Mouse (Mus musculus) forebrain, embryonic 12.5 days (tissue): ENCODE measurements around the gene Plpp3. TPM values are rescaled to one million over a fixed set of nuclear protein-coding genes. Genes with fewer than 3 reads are reported as not detected.

ENCODE experiments used
- ATAC-seq: fragments of 200-750 bp; cut with Nextera tagmentation; 2 replicates; pipeline ENCODE4 v1.8.0; 2017; ENCODE audit warnings: moderate TSS enrichment; ENCODE audit not compliant: low FRiP score
- H3K27ac ChIP-seq: fragments of 300-500 bp; sonication (generic); 2 replicates; pipeline ENCODE4 v1.5.1; 2016; ENCODE audit warnings: mild to moderate bottlenecking
- H3K27me3 ChIP-seq: fragments of 300-500 bp; sonication (generic); 2 replicates; pipeline ENCODE4 v1.6.1; 2016; ENCODE audit warnings: mild to moderate bottlenecking
- H3K36me3 ChIP-seq: fragments of 300-500 bp; sonication (generic); replicated peaks from 2 replicates; pipeline ENCODE4 v1.6.1; 2016; ENCODE audit warnings: mild to moderate bottlenecking
- H3K4me1 ChIP-seq: fragments of 300-500 bp; sonication (generic); 2 replicates; pipeline ENCODE4 v1.6.1; 2016
- H3K4me2 ChIP-seq: fragments of 300-500 bp; sonication (generic); 2 replicates; pipeline ENCODE4 v1.6.1; 2016; ENCODE audit warnings: mild to moderate bottlenecking, moderate library complexity
- H3K4me3 ChIP-seq: fragments of 300-500 bp; sonication (generic); replicated peaks from 2 replicates; pipeline ENCODE4 v1.5.1; 2016; ENCODE audit warnings: mild to moderate bottlenecking
- H3K9ac ChIP-seq: fragments of 300-500 bp; sonication (generic); 2 replicates; pipeline ENCODE4 v1.6.1; 2016; ENCODE audit warnings: mild to moderate bottlenecking
- H3K9me3 ChIP-seq: fragments of 300-500 bp; sonication (generic); 2 replicates; pipeline ENCODE4 v1.6.1; 2016
- WGBS: fragments of 180-500 bp; shearing (Covaris S2); methylation state at CpG from one replicate; pipeline ENCODE4 v1.1.7; 2016; 5-methylcytosine and 5-hydroxymethylcytosine counted together
- polyA plus RNA-seq: library from polyadenylated mRNA; unstranded; fragments of >200 nt; fragmentation: Nextera tagmentation; extraction: Ambion mirVana; gene quantifications from 2 replicates; pipeline ENCODE4 v1.2.1, GENCODE M21; 2016

The Plpp3 gene
- polyA plus RNA-seq, 1 experiment from 2014 or later, result 84.9 TPM

DNA sequence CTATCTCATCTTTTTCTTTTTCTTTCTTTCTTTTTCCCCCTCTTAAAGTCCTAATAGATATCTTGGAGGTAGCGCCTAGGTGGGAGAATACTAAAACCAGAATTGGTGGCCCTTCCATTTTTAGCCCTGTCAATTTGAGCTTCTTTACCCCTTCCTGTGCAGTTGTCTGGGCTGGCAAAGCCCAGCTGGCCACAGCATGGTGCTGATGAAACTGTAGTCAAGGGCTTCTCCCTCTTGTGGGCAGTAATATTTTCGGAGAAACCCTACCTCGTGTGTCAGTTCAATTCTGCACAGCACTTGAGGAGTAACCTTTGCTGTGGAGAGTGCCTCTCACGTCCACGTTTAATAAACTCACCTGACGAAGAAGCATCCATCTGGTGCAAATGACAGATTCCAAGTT, 4.9 kb downstream of the Plpp3 start:
- H3K27me3 ChIP-seq, result no peaks in the 10 kb centered on the region
- ATAC-seq, result no peak
- 67% methylated on average over 6 of the region's 6 CpGs for WGBS
- peak overlapping the region; percentile 46; the same call in 1 of the 2 replicates for H3K27ac ChIP-seq
- no peaks in the 10 kb centered on the region for H3K9me3 ChIP-seq
- H3K9ac ChIP-seq, result no peak overlapping the region
- peaks cover 19% of the 10 kb centered on the region for H3K36me3 ChIP-seq
- H3K4me3 ChIP-seq, result no peak overlapping the region; the same call in 1 of the 2 replicates
- peak overlapping the region; percentile 66 for H3K4me2 ChIP-seq
- peaks cover 59% of the 10 kb centered on the region for H3K4me1 ChIP-seq

DNA sequence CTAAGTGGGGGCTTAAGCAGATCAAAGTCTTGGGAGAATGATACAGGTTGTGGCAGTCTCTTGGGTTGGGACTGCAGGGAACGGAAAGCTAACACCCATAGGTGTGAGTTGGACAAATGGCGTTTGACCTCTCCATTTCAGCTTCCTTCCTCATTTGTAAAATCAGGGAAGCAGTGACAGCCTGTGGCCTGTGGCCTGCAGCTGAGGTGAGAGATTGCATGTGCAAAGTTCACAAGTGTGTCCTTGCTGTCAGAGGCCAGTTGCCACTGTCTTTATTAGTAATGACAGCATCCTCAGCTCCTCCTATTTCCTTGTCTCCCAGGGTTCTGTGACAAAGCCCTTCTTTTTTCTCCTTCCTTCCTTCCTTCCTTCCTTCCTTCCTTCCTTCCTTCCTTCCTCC, 5.5 kb downstream of the Plpp3 start:
- 77% methylated on average over 2 of the region's 2 CpGs for WGBS
- no peaks in the 10 kb centered on the region for H3K27me3 ChIP-seq
- H3K36me3 ChIP-seq, result peaks cover 19% of the 10 kb centered on the region
- no peak overlapping the region for H3K4me2 ChIP-seq
- ATAC-seq, result no peak
- peaks cover 62% of the 10 kb centered on the region for H3K4me1 ChIP-seq
- H3K27ac ChIP-seq, result no peak overlapping the region
- H3K4me3 ChIP-seq, result no peak overlapping the region
- no peaks in the 10 kb centered on the region for H3K9me3 ChIP-seq
- H3K9ac ChIP-seq, result no peak overlapping the region

DNA sequence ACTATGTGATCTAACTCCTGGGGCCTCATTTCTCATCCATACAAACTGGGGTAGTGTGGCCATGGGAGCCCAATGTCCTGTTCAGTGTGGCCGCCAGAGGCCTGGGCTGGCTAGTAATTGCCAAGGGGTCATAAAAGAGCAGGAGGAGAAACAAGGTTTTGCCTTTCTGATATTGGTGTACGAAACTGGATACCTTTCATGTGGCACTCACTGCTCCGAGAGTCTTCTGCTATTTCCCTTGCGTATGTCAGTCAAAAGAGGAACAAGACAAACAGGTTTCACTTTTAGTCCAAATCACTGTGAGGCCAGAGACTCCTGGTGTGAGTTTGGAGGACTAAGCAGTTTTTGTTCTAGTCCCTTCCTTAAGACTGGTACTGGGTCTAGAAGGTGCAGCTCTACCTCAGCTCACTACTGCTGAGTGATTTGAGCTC, 6.8 kb downstream of the Plpp3 start:
- Histone ChIP-seq H3K9me3 (no peaks in the 10 kb centered on the region), H3K4me3 (no peak overlapping the region), H3K9ac (no peak overlapping the region), H3K4me1 (peaks cover 72% of the 10 kb centered on the region), H3K36me3 (peaks cover 19% of the 10 kb centered on the region), H3K4me2 (no peak overlapping the region), H3K27me3 (no peaks in the 10 kb centered on the region), H3K27ac (0 out of 2 replicates have a peak overlapping the region, but pooled peaks have one; percentile 10)
- ATAC-seq, result no peak
- 85% methylated on average over 4 of the region's 4 CpGs for WGBS

DNA sequence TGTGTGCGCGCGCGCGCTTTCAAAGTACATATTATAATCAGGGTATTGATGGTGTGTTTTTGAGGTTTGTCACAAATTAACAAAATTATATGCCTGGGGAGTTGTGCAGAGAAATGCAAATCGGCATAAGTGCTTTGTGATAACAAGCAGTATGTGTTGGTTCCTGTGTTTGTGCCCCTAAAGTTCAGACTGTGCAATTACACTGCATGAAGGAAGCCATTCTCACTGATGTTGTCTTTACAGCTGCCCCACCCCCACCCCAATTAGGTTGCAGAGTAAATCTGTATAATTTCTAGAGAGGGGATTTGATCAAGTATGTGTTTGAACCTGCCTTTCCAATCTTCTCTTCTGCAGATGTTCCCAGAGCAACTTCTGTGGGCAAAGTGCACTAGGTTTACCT, 7.8 kb downstream of the Plpp3 start:
- H3K4me2 ChIP-seq, result no peak overlapping the region
- peak overlapping the region; percentile 36; the same call in 1 of the 2 replicates for H3K27ac ChIP-seq
- H3K9ac ChIP-seq, result no peak overlapping the region

DNA sequence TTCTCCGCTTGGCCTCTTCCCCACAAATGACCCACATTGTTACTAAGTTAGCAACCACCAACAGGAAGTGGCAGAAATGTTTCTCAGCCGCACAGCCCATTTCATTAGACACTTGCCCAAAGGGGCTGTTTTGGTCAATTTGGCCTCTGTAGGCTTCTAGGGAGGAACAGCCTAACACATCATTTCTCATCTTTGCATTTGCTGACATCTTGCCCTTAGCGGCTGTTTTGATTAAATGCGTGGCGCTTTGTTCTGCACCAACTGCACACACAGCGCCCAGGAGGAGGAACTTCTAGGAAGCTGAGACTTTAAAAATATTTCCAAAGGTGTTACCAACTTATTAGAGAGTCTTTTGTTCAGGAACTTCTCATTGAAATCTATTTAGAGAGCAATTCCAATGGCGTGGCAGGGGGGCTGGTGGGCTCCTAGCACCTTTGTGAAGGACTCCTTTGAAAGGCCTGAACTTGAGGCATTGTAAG, 12.0 kb downstream of the Plpp3 start:
- no peak for ATAC-seq
- no peak overlapping the region for H3K4me3 ChIP-seq
- H3K9me3 ChIP-seq, result no peaks in the 10 kb centered on the region
- 5% methylated on average over 7 of the region's 7 CpGs for WGBS
- peaks cover 12% of the 10 kb centered on the region for H3K36me3 ChIP-seq
- peak overlapping the region; percentile 94 for H3K27ac ChIP-seq
- no peaks in the 10 kb centered on the region for H3K27me3 ChIP-seq
- peaks cover 58% of the 10 kb centered on the region for H3K4me1 ChIP-seq
- peak overlapping the region; percentile 45 for H3K4me2 ChIP-seq
- peak overlapping the region; percentile 36; the same call in 1 of the 2 replicates for H3K9ac ChIP-seq

More for the DNA sequence above, 7.8 kb downstream of the Plpp3 start:
- Histone ChIP-seq H3K4me1 (peaks cover 72% of the 10 kb centered on the region), H3K27me3 (no peaks in the 10 kb centered on the region), H3K9me3 (no peaks in the 10 kb centered on the region), H3K4me3 (no peak overlapping the region), H3K36me3 (peaks cover 19% of the 10 kb centered on the region)
- no peak for ATAC-seq
- WGBS, result 83% methylated on average over 6 of the region's 6 CpGs

DNA sequence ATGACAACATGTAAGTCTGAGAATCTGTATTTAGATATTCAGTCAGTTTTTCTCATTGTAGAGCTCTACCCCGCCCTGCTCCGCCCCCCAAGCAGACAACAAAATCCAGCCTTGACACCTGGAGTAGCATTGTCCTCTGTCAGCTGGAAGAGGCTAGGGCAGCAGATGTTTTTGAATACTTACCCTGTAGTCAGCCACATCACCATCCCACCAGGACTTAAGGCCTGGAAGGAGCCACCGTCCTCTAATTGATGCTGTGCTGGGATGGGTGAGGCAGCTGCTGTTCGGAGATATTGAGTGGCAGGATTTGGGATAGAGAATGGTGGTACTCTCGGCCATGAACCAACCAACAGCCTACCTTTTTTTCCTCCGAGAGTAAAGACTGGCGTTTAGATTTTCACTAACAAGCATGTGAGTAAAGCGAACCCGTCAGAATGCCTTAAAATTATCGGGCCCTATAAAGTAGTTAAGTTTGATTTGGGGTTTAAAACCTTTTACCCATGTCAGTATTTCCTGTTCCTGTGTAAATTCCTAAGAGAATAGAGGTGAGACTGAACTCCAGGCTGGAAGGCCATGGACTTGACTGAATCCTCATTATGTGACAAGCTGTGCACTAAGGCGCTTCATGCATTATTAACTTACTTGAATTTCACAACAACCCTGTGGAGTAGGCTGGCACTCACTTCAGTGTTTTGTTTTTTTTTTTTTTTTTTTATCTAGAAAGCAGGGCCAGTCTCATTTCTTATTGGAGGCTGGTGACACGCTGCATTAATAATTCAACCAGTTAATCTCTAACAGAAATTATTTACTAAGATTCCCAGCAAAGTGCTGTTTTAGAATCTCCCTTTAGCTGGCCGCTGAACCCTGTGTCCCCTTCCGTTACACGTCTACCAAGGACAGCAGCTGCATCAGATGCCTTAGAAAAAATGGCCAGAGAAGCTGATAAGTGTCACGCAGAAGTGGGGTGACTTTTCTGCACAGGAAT, 13.0 kb downstream of the Plpp3 start:
- Histone ChIP-seq H3K36me3 (peaks cover 9% of the 10 kb centered on the region), H3K27ac (peak overlapping the region; percentile 94), H3K9me3 (no peaks in the 10 kb centered on the region), H3K9ac (no peak overlapping the region; the same call in 1 of the 2 replicates), H3K4me1 (peaks cover 59% of the 10 kb centered on the region), H3K4me2 (peak overlapping the region; percentile 45), H3K4me3 (0 out of 2 replicates have a peak overlapping the region, but pooled peaks have one; percentile 7), H3K27me3 (no peaks in the 10 kb centered on the region)
- 11% methylated on average over 16 of the region's 16 CpGs for WGBS
- peak; percentile 62 for ATAC-seq

DNA sequence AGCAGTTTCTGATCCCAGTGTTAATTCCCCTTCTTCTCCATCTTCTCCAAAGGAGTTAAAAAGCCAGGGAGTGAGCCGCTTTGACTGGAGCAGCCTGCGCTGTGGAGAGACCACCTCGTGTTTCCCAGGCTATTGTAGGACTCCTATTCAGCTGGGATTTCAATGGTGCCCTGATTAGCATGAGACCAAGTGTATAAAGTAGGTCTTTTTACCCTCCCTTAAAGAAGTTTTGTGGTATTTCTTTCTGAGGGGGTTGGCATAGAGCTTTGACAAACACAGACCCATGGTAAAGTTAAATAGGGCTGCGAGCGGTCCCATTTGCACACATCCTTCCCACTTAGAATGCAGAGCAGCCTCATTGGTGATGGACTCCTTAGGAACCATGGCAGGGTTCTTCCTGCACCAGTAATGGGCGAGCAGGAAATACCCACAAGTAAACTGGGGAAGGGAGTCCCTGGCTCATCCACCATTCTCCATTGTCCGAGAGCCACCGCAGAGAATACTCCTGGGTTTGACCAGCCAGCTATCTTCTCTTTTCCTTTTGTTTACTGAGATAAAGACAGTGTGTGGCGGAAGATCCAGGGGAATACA, 13.8 kb downstream of the Plpp3 start:
- peak; percentile 83 for ATAC-seq
- 11% methylated on average over 9 of the region's 9 CpGs for WGBS

DNA sequence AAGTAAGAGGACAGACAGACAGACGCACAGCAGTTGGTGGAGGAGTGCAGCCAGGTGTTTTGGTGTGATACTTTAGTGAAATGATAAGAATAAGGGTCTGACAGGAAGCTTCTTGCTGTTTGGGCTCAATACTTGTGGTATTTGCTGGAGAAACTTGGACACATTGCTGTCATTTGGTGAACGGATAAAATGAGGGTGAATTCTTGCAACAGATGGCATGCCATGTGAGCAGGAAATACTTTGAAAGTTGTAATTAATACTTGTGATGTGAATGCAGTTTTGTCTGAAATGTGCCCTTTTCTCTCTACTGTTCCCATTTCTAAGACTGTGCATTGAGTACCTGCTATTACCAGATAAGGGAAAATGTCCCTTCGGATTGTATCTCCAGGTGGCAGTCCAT, 14.3 kb downstream of the Plpp3 start:
- 37% methylated on average over 3 of the region's 3 CpGs for WGBS
- H3K4me1 ChIP-seq, result peaks cover 65% of the 10 kb centered on the region
- peaks cover 9% of the 10 kb centered on the region for H3K36me3 ChIP-seq
- no peaks in the 10 kb centered on the region for H3K27me3 ChIP-seq
- peak overlapping the region; percentile 29; the same call in 1 of the 2 replicates for H3K9ac ChIP-seq
- H3K27ac ChIP-seq, result peak overlapping the region; percentile 94
- peak overlapping the region; percentile 14; the same call in 1 of the 2 replicates for H3K4me3 ChIP-seq
- H3K9me3 ChIP-seq, result no peaks in the 10 kb centered on the region
- peak overlapping the region; percentile 45 for H3K4me2 ChIP-seq
- no peak; the same call in 1 of the 2 replicates for ATAC-seq

More for the DNA sequence above, 13.8 kb downstream of the Plpp3 start:
- Histone ChIP-seq H3K36me3 (peaks cover 9% of the 10 kb centered on the region), H3K9me3 (no peaks in the 10 kb centered on the region), H3K27me3 (no peaks in the 10 kb centered on the region), H3K27ac (peak overlapping the region; percentile 94), H3K9ac (peak overlapping the region; percentile 29; the same call in 1 of the 2 replicates), H3K4me3 (peak overlapping the region; percentile 14; the same call in 1 of the 2 replicates), H3K4me1 (peaks cover 62% of the 10 kb centered on the region), H3K4me2 (peak overlapping the region; percentile 45)

DNA sequence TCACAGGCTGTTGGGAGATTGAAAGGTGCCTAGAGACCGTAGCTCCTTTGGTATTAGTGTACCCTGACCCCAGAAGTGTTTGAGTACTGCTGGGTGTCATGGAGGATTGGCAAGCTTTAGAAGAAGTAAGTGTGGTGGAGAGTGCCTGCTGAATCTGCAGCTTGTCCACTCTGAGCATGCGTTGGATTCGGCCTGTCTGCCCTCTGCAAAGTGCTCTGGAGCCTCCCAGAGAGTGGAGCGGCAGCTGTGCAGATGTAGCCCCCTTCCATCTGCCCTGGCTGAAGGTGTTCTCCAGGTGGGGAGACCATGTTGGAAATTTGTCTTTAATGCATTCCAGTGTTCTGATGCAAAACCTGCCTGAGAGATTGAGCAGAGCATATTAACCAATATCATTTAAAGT, 17.6 kb downstream of the Plpp3 start:
- WGBS, result 68% methylated on average over 4 of the region's 4 CpGs
- Histone ChIP-seq H3K36me3 (peaks cover 13% of the 10 kb centered on the region), H3K27ac (peak overlapping the region; percentile 87), H3K4me1 (peaks cover 65% of the 10 kb centered on the region), H3K27me3 (no peaks in the 10 kb centered on the region), H3K4me3 (no peak overlapping the region), H3K9ac (no peak overlapping the region), H3K4me2 (no peak overlapping the region), H3K9me3 (no peaks in the 10 kb centered on the region)
- ATAC-seq, result no peak

DNA sequence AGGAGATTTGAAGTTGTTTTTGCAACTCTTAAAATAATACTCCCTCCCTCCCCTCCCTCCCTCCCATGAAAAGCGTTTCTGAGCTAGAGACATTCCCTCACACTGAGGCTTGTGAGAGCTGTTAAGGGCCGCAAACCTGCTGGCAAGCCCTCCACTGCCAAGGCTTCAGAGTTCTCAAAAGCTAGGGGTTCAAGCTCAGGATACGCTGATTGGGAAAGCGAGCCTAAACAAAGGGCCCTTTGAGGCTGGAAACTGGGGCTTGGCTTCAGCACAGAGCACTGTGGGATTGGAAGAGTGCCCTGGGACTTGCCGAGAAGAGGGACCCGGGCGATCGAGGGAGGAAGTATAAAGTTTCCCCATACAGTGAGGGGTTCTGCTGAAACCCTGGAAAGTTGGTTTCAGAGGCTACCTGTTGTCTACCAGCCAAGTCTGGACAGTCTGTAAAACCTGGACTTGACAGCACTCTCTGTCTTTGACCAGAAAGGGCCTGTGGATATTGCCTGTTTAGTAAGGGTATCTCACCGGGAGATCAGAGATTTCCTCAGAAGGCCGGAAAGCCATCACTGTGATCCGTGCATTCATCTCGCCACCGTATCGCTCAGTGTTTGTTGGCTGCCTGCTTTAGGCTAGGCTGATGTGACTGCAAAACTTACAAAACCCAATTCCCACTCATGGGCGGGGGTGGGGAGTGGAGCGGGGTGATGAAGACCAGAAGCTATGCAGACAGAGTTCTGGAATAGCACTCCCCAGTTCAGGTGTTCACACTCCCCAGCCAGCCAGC, 18.3 kb downstream of the Plpp3 start:
- H3K36me3 ChIP-seq, result peaks cover 13% of the 10 kb centered on the region
- no peak overlapping the region for H3K4me2 ChIP-seq
- peak overlapping the region; percentile 38; the same call in 1 of the 2 replicates for H3K9ac ChIP-seq
- peak overlapping the region; percentile 85 for H3K27ac ChIP-seq
- H3K9me3 ChIP-seq, result no peaks in the 10 kb centered on the region
- H3K4me1 ChIP-seq, result peaks cover 66% of the 10 kb centered on the region
- H3K4me3 ChIP-seq, result no peak overlapping the region
- peak; percentile 7; the same call in 1 of the 2 replicates for ATAC-seq
- no peaks in the 10 kb centered on the region for H3K27me3 ChIP-seq
- 44% methylated on average over 16 of the region's 16 CpGs for WGBS

DNA sequence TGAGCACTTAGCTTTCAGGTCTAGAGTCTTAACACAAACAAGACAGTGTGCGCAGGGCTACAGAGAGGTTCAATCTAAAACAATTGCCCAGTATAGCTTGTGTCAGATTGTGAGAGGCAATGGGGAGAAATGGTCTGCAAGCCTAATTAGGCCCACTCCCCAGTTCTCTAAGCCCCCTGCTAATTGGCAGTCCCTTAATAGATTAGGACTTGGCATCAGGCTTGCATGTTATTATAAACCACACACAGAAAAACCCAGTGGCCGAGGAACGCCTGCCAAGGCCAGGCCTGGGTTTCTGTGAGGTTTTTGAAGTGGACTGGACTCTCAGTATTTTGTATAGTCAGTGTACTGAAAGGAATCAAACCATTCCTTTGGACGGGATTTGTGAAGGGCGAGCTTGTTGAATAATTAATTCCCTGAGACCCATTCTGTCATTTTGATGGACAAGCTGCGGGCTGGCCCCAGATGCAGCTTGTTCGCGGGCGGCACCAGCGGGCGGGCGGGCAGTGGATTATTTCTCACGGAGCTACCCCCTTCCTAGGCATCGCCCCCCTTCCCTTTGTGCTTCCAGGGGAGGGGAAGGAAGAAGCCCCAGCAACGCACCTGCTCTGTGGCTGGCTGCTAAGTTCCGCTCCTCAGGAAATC, 24.0 kb downstream of the Plpp3 start:
- peak overlapping the region; percentile 37 for H3K4me2 ChIP-seq
- WGBS, result 8% methylated on average over 16 of the region's 16 CpGs
- H3K36me3 ChIP-seq, result peaks cover 13% of the 10 kb centered on the region
- peak; percentile 90 for ATAC-seq
- peaks cover 74% of the 10 kb centered on the region for H3K4me1 ChIP-seq
- no peaks in the 10 kb centered on the region for H3K27me3 ChIP-seq
- H3K9me3 ChIP-seq, result no peaks in the 10 kb centered on the region
- H3K9ac ChIP-seq, result peak overlapping the region; percentile 8; the same call in 1 of the 2 replicates
- no peak overlapping the region for H3K4me3 ChIP-seq
- peak overlapping the region; percentile 98 for H3K27ac ChIP-seq
